In the genomic region with DNA sequence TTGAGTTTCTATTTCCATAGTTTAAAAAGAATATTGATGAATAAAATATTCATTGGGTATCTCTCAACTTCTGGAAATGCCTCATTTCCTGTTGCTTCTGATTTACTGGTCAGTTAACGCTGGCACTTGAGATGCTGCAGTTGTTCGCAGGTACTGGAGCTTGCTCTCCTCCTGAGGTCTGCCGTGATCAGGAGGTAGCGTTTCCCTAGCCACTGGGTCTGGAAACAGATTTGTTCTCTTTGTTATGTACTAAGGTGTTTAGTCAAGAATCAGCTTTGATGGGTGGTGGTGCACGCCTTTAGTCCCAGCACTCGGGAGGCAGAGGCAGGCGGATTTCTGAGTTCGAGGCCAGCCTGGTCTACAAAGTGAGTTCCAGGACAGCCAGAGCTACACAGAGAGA, we compare ENCODE assay signal across 20 mouse cellular contexts.
"Had no signal": no experiment of that assay in that cellular context is flagged by ENCODE, and none has a peak within 500 bp of the region (broad histone marks: within the 10 kb centered on the region; RNA-seq: fewer than 3 reads in every experiment).

No protein-coding gene starts in this region.

- H3K4me2 ChIP-seq: limb, embryonic 12.5 days; limb, embryonic 15.5 days; lung, embryonic 15.5 days; midbrain, embryonic 12.5 days; midbrain, embryonic 15.5 days; neural tube, embryonic 13.5 days had no signal

- ATAC-seq: intestine, postnatal 0 days; midbrain, embryonic 15.5 days had no signal

- H3K36me3 ChIP-seq: limb, embryonic 12.5 days; limb, embryonic 15.5 days; lung, embryonic 15.5 days; midbrain, embryonic 12.5 days; midbrain, embryonic 15.5 days; neural tube, embryonic 13.5 days had no signal

- H3K9me3 ChIP-seq: limb, embryonic 12.5 days; limb, embryonic 15.5 days; lung, embryonic 15.5 days; midbrain, embryonic 12.5 days; midbrain, embryonic 15.5 days; neural tube, embryonic 13.5 days had no signal

- H3K9ac ChIP-seq: limb, embryonic 12.5 days; limb, embryonic 15.5 days; lung, embryonic 15.5 days; midbrain, embryonic 12.5 days; midbrain, embryonic 15.5 days; neural tube, embryonic 13.5 days had no signal

- H3K27ac ChIP-seq: kidney, postnatal 0 days; layer of hippocampus, adult 2 months; left cerebral cortex, adult 2 months; limb, embryonic 12.5 days; limb, embryonic 15.5 days; lung, embryonic 15.5 days; midbrain, embryonic 12.5 days; midbrain, embryonic 15.5 days; neural tube, embryonic 13.5 days had no signal

- H3K4me3 ChIP-seq: layer of hippocampus, adult 2 months; left cerebral cortex, adult 2 months; limb, embryonic 12.5 days; limb, embryonic 15.5 days; lung, embryonic 15.5 days; midbrain, embryonic 12.5 days; midbrain, embryonic 15.5 days; myocyte; neural tube, embryonic 13.5 days had no signal

- DNase-seq: kidney, adult 2 months; kidney, postnatal 25 days; layer of hippocampus, adult 9-11 months; left cerebral cortex, postnatal 4 days; lung, adult 18-20 months; lung, postnatal 10 days; lung, postnatal 4 days; thymus, adult 18-20 months; thymus, postnatal 36 days had no signal

- H3K4me1 ChIP-seq: midbrain, embryonic 12.5 days; midbrain, embryonic 15.5 days had no signal

- H3K27me3 ChIP-seq: limb, embryonic 12.5 days; limb, embryonic 15.5 days; lung, embryonic 15.5 days; midbrain, embryonic 12.5 days; midbrain, embryonic 15.5 days; neural tube, embryonic 13.5 days had no signal
